Mouse (Mus musculus): ENCODE data around the gene Cubn.

- TF ChIP-seq CTCF (IDR thresholded peaks at IDR 0.05 in 2 of 3, conservative IDR thresholded peaks at IDR 0.05 in 1 of 3; ENCODE audit: control insufficient read depth in 1 of 3, insufficient read depth in 1 of 3, low read depth in 2 of 3, low read length in 3 of 3, poor library complexity in 1 of 3, severe bottlenecking in 1 of 3) (no peak), POLR2A (IDR thresholded peaks at IDR 0.05; ENCODE audit: control insufficient read depth in 1 of 2, insufficient read depth in 1 of 2, low read depth in 1 of 2, low read length in 2 of 2, poor library complexity in 1 of 2) (no peak)
Measured at GRCm38 (mm10) chr2:13398955-13399354, 92.7 kb downstream of the Cubn start.
